Mouse (Mus musculus) left cerebral cortex, adult 18-20 months (tissue): ENCODE data around the gene Casc4. TPM values are rescaled to one million over a fixed set of nuclear protein-coding genes. Genes with fewer than 3 reads are reported as not detected.
A peak's percentile ranks its signal among the peaks of the same experiment; 100 is the strongest.
"Not testable (repeated sequence)": the region's sequence is repeated elsewhere in the genome, so short reads cannot be mapped to it uniquely, and the experiment has no call there.

Source experiments
- DNase-seq, 2 experiments: peaks; one replicate each; pipeline ENCODE4 v3.0.0; 2021 to 2022; ENCODE audit warnings: low spot score in 2 of 2, mixed read lengths in 1 of 2
- total RNA-seq, 2 experiments: library from RNA; stranded (reverse); gene quantifications; 2 replicates each; pipeline ENCODE4 v1.2.3; 2021

Casc4 gene
- total RNA-seq, 2 experiments from 2014 or later = 88.5 to 93.0 TPM

- DNase-seq = no peak
Observed at GRCm38 (mm10) chr2:121909975-121910374, 43.2 kb downstream of the Casc4 start.

GRCm38 (mm10) chr2:121916047-121916970 is 49.5 kb downstream of the Casc4 start:
- DNase-seq = no peak

- DNase-seq = not testable (repeated sequence)
Observed at GRCm38 (mm10) chr2:121937624-121938023, 70.9 kb downstream of the Casc4 start.

- DNase-seq = no peak
Observed at GRCm38 (mm10) chr2:121943364-121943763, 76.6 kb downstream of the Casc4 start.

- DNase-seq = no peak
Observed at GRCm38 (mm10) chr2:121954971-121955656, 88.3 kb downstream of the Casc4 start.

DNA sequence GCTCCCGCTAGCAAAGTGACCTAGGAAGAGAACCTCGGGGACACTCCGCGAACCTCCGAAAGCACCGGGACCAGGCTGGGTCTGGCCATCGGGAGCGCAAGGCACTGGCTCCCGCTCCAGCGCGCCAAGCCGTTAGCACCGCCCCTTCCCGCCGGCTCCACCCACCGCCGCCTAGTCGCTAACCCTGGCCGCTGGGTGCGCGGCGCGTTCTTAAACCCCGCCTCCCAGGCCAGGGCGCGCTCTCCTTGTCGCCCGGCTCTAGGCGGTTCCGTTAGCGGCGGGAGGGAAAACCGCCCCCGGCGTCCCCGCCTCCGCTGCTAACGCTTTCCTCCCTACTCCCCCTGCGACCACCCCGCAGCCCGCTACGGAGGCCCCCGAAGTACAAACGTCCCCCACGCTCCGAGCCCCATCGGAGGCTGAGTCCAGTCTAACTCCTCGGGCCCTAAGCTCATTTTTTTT is 89.0 kb downstream of the Casc4 start, which contains the start of the genes Ctdspl2 and Mageb3:
Ctdspl2 (plus strand) TSS at position 237 of the 459 bp plus-strand sequence.
Mageb3 (minus strand) TSS at position 328 of the 459 bp plus-strand sequence.
- DNase-seq = peak; percentile 90 to 94

DNA sequence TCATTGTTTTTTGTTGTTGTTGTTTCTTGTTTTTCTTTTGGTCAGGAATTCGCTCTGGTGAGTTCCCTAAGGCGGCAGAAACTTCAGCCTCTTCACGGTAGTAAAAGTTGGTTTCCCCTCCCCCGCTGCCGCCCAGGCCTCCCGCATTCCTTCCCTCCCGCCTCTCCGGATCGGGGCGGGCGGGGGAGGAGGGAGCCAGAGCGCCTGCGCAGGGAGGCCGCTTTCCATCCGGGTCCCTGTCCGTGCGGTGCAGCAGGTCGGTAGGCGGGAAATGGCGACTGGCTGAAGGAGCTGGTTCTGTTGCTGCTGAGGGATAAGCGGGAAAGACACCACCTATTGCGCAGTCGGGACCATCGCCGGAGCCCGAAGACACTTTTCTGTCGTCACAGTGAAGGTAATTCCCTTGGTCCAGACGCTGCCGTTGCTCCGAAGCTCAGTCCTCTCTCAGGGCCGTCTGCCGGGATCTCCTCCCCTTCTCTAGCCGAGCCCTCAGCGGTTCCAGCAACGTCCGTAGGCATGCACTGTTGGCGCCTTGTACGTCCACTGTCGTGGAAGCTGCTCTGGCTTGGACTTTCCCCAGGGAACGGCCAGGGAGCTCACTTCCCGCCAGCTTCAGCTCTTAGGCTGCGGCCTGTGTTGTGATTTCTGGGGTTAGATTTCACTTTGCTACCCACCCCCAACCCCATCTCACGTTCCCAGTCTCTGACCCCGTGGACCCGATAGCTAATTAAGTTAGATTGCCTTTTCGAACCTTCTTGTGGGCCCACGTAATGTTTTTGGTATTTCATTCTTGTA is 89.7 kb downstream of the Casc4 start:
- DNase-seq = peak; percentile 93 to 97

- no peak for DNase-seq
Observed at GRCm38 (mm10) chr2:121957216-121957792, 90.5 kb downstream of the Casc4 start.

Other genes with a start within 250 kb of the Casc4 start
- 10 to 100 TPM; 51.7 to 53.0 TPM for gene Frmd5, start 59.9 kb upstream of the Casc4 start, total RNA-seq
- gene Ctdspl2, start 89.0 kb downstream of the Casc4 start, total RNA-seq = 10 to 100 TPM; 34.0 to 37.8 TPM
- under 1 TPM in 1 of 2 experiments, not detected in 1; 0.21 TPM for gene Mageb3, start 89.1 kb downstream of the Casc4 start, total RNA-seq
- gene Eif3j1, start 161.6 kb downstream of the Casc4 start, total RNA-seq = 10 to 100 TPM; 17.2 to 17.9 TPM